In genomic region chr11:12873712-12874111, GRCm38 (mm10) we compare ENCODE assay signal across 9 mouse cellular contexts.
"Had no signal": no experiment of that assay in that cellular context is flagged by ENCODE, and none has a peak within 500 bp of the region (broad histone marks: within the 10 kb centered on the region; RNA-seq: fewer than 3 reads in every experiment).

No protein-coding gene starts in this region.

- H3K9ac ChIP-seq: midbrain, embryonic 12.5 days; stomach, embryonic 15.5 days had no signal

- H3K4me2 ChIP-seq: midbrain, embryonic 12.5 days; stomach, embryonic 15.5 days had no signal

- ATAC-seq: hindbrain, embryonic 16.5 days; inflammation-experienced regulatory T-cells, adult 6 months had no signal

- H3K9me3 ChIP-seq: limb, embryonic 10.5 days; midbrain, embryonic 12.5 days; stomach, embryonic 15.5 days had no signal

- H3K27me3 ChIP-seq: midbrain, embryonic 12.5 days; stomach, embryonic 15.5 days had no signal

- H3K4me3 ChIP-seq: left cerebral cortex, adult 2 months; limb, embryonic 10.5 days; midbrain, embryonic 12.5 days; stomach, embryonic 15.5 days had no signal

- DNase-seq: lung, adult 18-20 months; right cerebral cortex, postnatal 14 days; thymus, postnatal 14 days had no signal

- H3K4me1 ChIP-seq: limb, embryonic 10.5 days; midbrain, embryonic 12.5 days; stomach, embryonic 15.5 days had no signal

- H3K27ac ChIP-seq: left cerebral cortex, adult 2 months; limb, embryonic 10.5 days; midbrain, embryonic 12.5 days; stomach, embryonic 15.5 days had no signal

- H3K36me3 ChIP-seq: limb, embryonic 10.5 days; midbrain, embryonic 12.5 days; stomach, embryonic 15.5 days had no signal
